Mouse (Mus musculus) right cerebral cortex, postnatal 10 days (tissue): ENCODE results near the gene 1700129C05Rik.
A peak's percentile ranks its signal among the peaks of the same experiment; 100 is the strongest.

Experiments used
- DNase-seq, 2 experiments: peaks; one replicate each; pipeline ENCODE4 v3.0.0; 2021; ENCODE audit warnings: low spot score in 2 of 2

Gene 1700129C05Rik

GRCm38 (mm10) chr14:59142793-59143192, at the start of gene 1700129C05Rik:
Gene 1700129C05Rik, minus strand, starts transcription at chr14:59142893.
- no peak for DNase-seq

GRCm38 (mm10) chr14:59186121-59186520, 43.4 kb upstream of the 1700129C05Rik start:
- no peak for DNase-seq

GRCm38 (mm10) chr14:59185514-59185913, 42.8 kb upstream of the 1700129C05Rik start:
- DNase-seq, result no peak

GRCm38 (mm10) chr14:59182732-59183131, 40.0 kb upstream of the 1700129C05Rik start:
- DNase-seq, result no peak

GRCm38 (mm10) chr14:59178649-59179048, 36.0 kb upstream of the 1700129C05Rik start, which contains the start of gene Gm5142:
Gene Gm5142, minus strand, starts transcription at chr14:59178749.
- no peak for DNase-seq

GRCm38 (mm10) chr14:59157016-59157698, 14.5 kb upstream of the 1700129C05Rik start:
- no peak for DNase-seq

DNA sequence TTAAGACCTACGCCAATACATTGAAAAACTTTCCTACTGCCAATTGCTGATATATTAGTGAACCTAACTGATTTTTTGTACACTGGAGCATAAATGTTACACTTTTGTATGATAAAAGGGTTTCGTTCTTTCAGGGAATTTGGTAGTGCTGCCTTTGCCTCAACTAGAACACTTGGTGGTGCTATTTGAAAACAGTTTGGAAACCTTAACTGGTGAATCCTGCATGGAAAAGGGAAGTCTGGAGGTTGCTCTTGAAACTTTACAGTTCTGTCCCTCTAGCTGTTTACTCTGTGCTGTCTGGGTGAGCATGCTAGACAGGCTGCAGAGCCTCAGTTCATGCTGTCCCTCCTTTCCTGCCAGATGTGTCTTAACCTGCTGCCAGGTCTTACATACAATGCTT, 12.9 kb upstream of the 1700129C05Rik start:
- no peak for DNase-seq

GRCm38 (mm10) chr14:59114281-59114680, 28.4 kb downstream of the 1700129C05Rik start:
- no peak for DNase-seq

GRCm38 (mm10) chr14:59104006-59104605, 38.6 kb downstream of the 1700129C05Rik start:
- no peak for DNase-seq

- no peak for DNase-seq
Observed at GRCm38 (mm10) chr14:59093601-59094000, 49.1 kb downstream of the 1700129C05Rik start.

DNA sequence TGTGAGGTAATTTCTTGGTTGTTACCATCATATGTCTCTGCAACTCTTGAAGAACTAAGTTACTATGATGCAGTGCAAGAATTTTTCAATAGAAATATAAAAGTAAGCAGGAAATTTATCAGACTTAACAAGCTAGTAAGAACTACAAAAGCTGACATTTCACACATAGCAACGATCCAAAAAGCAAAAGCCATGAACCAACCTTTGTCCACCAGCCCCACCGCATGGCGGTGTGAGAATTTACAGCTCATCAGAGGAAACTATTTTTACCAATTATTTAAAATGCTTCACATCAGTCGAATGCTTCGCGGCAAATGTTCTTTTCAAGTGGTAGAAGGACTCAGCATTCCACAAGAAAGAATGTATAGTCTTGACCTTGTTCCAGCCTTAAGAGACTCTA, 58.3 kb downstream of the 1700129C05Rik start:
- peak; percentile 39 to 65 for DNase-seq
